22 mouse cellular contexts compared by ENCODE assay signal in the genomic region with DNA sequence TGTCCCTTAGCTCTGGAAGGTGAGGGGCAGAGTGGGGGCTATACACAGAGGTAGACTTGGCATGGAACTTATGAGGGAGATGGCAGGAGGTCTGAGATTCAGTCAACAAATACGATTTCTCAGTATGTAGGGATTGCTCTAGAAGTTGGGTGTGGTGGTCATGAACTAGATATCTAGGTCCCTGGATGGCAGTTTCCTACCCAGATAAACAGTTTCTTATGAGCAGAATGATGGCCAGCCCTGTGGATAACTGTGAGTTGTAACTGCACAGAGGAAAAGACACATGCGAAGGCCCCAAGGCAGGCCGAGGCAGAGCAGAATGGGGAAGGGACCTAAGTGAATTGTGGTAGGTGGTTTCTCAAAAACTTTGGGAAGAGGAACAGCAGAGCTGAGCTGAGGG. TPM values are rescaled to one million over a fixed set of nuclear protein-coding genes. Genes with fewer than 3 reads are reported as not detected.
A peak's percentile ranks its signal among the peaks of the same experiment; 100 is the strongest.
DNase-seq lines count a peak whose midpoint lies in the region; ATAC-seq and TF ChIP-seq lines count a peak whose summit lies in the region.
"Had no signal": no experiment of that assay in that cellular context is flagged by ENCODE, and none has a peak within 500 bp of the region (broad histone marks: within the 10 kb centered on the region; RNA-seq: fewer than 3 reads in every experiment).

No protein-coding gene starts in this region.

- no peak for ATAC-seq in heart, embryonic 12.5 days (ENCODE audit: insufficient number of reproducible peaks, low FRiP score)
- ATAC-seq in liver, embryonic 13.5 days (ENCODE audit: low read depth): peak; percentile 51
- ATAC-seq in liver, embryonic 12.5 days: no peak
- ATAC-seq: forebrain, embryonic 13.5 days; forebrain, embryonic 16.5 days had no signal

- no peak for TF ChIP-seq POLR2A in cortical plate, adult 2 months (IDR thresholded peaks at IDR 0.05; ENCODE audit: extremely low read depth, insufficient read depth, low read length)
- TF ChIP-seq POLR2A in olfactory bulb, adult 2 months (IDR thresholded peaks at IDR 0.05; ENCODE audit: insufficient read depth, low read depth, low read length): no peak

- 80% methylated on average over 3 of the region's 3 CpGs for WGBS in heart, embryonic 12.5 days
- 27% methylated on average over 3 of the region's 3 CpGs for whole genome bisulfite sequencing in liver, embryonic 13.5 days (ENCODE audit: insufficient replicate concordance)
- WGBS in liver, embryonic 12.5 days (ENCODE audit: insufficient replicate concordance): 23% methylated on average over 3 of the region's 3 CpGs
- 72% methylated on average over 3 of the region's 3 CpGs for WGBS in olfactory bulb, adult 2 months

- no peak overlapping the region for H3K27ac ChIP-seq in heart, embryonic 12.5 days (ENCODE audit: poor library complexity, severe bottlenecking)
- no peak overlapping the region for H3K27ac ChIP-seq in liver, embryonic 13.5 days
- no peak overlapping the region for H3K27ac ChIP-seq in liver, embryonic 12.5 days
- H3K27ac ChIP-seq in cortical plate, adult 2 months (ENCODE audit: insufficient read depth, low read length): 0 out of 2 replicates have a peak overlapping the region, but pooled peaks have one; percentile 70
- H3K27ac ChIP-seq in olfactory bulb, adult 2 months (ENCODE audit: insufficient read depth, low read depth, low read length): 0 out of 2 replicates have a peak overlapping the region, but pooled peaks have one; percentile 86
- H3K27ac ChIP-seq: forebrain, embryonic 10.5 days; forebrain, embryonic 13.5 days; hindbrain, embryonic 10.5 days; hindbrain, embryonic 15.5 days had no signal

- H3K4me2 ChIP-seq in heart, embryonic 12.5 days: no peak overlapping the region
- H3K4me2 ChIP-seq in liver, embryonic 13.5 days: no peak overlapping the region
- H3K4me2 ChIP-seq in liver, embryonic 12.5 days: no peak overlapping the region
- H3K4me2 ChIP-seq: forebrain, embryonic 13.5 days; hindbrain, embryonic 15.5 days had no signal

- DNase-seq in heart, postnatal 14 days: no peak
- DNase-seq in liver, embryonic 13.5 days: no peak
- DNase-seq in gastrocnemius, postnatal 25 days: no peak
- DNase-seq: adrenal gland, adult 2 months; B cell, adult 2 months; cerebellum, adult 11-12 months; cerebellum, adult 8-10 months; cerebellum, postnatal 36 days; gastrocnemius, postnatal 10 days; heart, adult 11 months; heart, postnatal 36 days had no signal

- H3K4me3 ChIP-seq in heart, embryonic 12.5 days: no peak overlapping the region
- H3K4me3 ChIP-seq in liver, embryonic 13.5 days (replicated peaks): no peak overlapping the region
- no peak overlapping the region for H3K4me3 ChIP-seq in liver, embryonic 12.5 days
- no peak overlapping the region for H3K4me3 ChIP-seq in cortical plate, adult 2 months (ENCODE audit: insufficient read depth, low read length)
- no peak overlapping the region for H3K4me3 ChIP-seq in olfactory bulb, adult 2 months (ENCODE audit: insufficient read depth, low read depth, low read length)
- H3K4me3 ChIP-seq: forebrain, embryonic 10.5 days; forebrain, embryonic 13.5 days; hindbrain, embryonic 10.5 days; hindbrain, embryonic 15.5 days had no signal

- no peaks in the 10 kb centered on the region for H3K27me3 ChIP-seq in heart, embryonic 12.5 days (replicated peaks)
- H3K27me3 ChIP-seq in liver, embryonic 13.5 days: no peaks in the 10 kb centered on the region
- no peaks in the 10 kb centered on the region for H3K27me3 ChIP-seq in liver, embryonic 12.5 days (replicated peaks)
- H3K27me3 ChIP-seq: CH12.LX; forebrain, embryonic 13.5 days; hindbrain, embryonic 15.5 days had no signal

- intact Hi-C loops in heart, postnatal 14 days (cut with DNase I): no loop called here

- no peaks in the 10 kb centered on the region for H3K9me3 ChIP-seq in heart, embryonic 12.5 days (replicated peaks)
- no peaks in the 10 kb centered on the region for H3K9me3 ChIP-seq in liver, embryonic 13.5 days (replicated peaks)
- H3K9me3 ChIP-seq in liver, embryonic 12.5 days (replicated peaks): no peaks in the 10 kb centered on the region
- H3K9me3 ChIP-seq: forebrain, embryonic 10.5 days; forebrain, embryonic 13.5 days; G1E; hindbrain, embryonic 10.5 days; hindbrain, embryonic 15.5 days had no signal

- peak overlapping the region; percentile 40; the same call in 1 of the 2 replicates for H3K9ac ChIP-seq in heart, embryonic 12.5 days
- no peak overlapping the region for H3K9ac ChIP-seq in liver, embryonic 13.5 days
- no peak overlapping the region for H3K9ac ChIP-seq in liver, embryonic 12.5 days
- H3K9ac ChIP-seq: forebrain, embryonic 13.5 days; hindbrain, embryonic 15.5 days had no signal

- peaks cover 8% of the 10 kb centered on the region for H3K36me3 ChIP-seq in heart, embryonic 12.5 days
- no peaks in the 10 kb centered on the region for H3K36me3 ChIP-seq in liver, embryonic 13.5 days
- peaks cover 7% of the 10 kb centered on the region; the same call in 1 of the 2 replicates for H3K36me3 ChIP-seq in liver, embryonic 12.5 days

- H3K4me1 ChIP-seq in heart, embryonic 12.5 days (replicated peaks): peaks cover 80% of the 10 kb centered on the region
- H3K4me1 ChIP-seq in liver, embryonic 13.5 days (replicated peaks): peaks cover 60% of the 10 kb centered on the region
- H3K4me1 ChIP-seq in liver, embryonic 12.5 days: peaks cover 66% of the 10 kb centered on the region
- H3K4me1 ChIP-seq in cortical plate, adult 2 months (ENCODE audit: control insufficient read depth, insufficient read depth, low read length): peaks cover 24% of the 10 kb centered on the region
- peaks cover 68% of the 10 kb centered on the region for H3K4me1 ChIP-seq in olfactory bulb, adult 2 months (ENCODE audit: control insufficient read depth, insufficient read depth, low read length)

- no peak for TF ChIP-seq CTCF in cortical plate, adult 2 months (IDR thresholded peaks at IDR 0.05; ENCODE audit: extremely low read depth, insufficient read depth, low read length)
- TF ChIP-seq CTCF in olfactory bulb, adult 2 months (IDR thresholded peaks at IDR 0.05; ENCODE audit: insufficient read depth, low read depth, low read length): no peak

RNA-seq across cellular contexts. Expression of gene Adgrl1, which starts 14.3 kb away (rescaled TPM):
- polyA plus RNA-seq in heart, embryonic 12.5 days (2016; fragmentation: Nextera tagmentation; extraction: Ambion mirVana): 11.2 and 11.4 TPM in 2 replicates
- total RNA-seq in heart, postnatal 14 days (2021): 10 to 100 TPM; 21.1 to 21.6 TPM
- 1.5 and 1.7 TPM in 2 replicates for polyA plus RNA-seq in liver, embryonic 13.5 days (2015; fragmentation: Nextera tagmentation; extraction: Ambion mirVana)
- 4.9 and 5.3 TPM in 2 replicates for polyA plus RNA-seq in liver, embryonic 12.5 days (2016; fragmentation: Nextera tagmentation; extraction: Ambion mirVana)
- 236 and 241 TPM in 2 replicates for polyA plus RNA-seq in cortical plate, adult 2 months (2012; rRNA removed)
- 113 TPM in 1 of 2 replicates, not detected in the other for polyA plus RNA-seq in olfactory bulb, adult 2 months (2012; ENCODE audit: insufficient read depth, insufficient read length, low replicate concordance, missing spikeins)
- 10 to 100 TPM; 23.7 to 26.0 TPM for total RNA-seq in gastrocnemius, postnatal 25 days (2021)

RNA-seq across cellular contexts. Expression of gene Gm10644, which starts 40.8 kb away (rescaled TPM):
- polyA plus RNA-seq in heart, embryonic 12.5 days (2016; fragmentation: Nextera tagmentation; extraction: Ambion mirVana): 0.34 and 0.40 TPM in 2 replicates
- total RNA-seq in heart, postnatal 14 days (2021): under 1 TPM; 0.22 to 0.91 TPM
- 0.18 and 0.22 TPM in 2 replicates for polyA plus RNA-seq in liver, embryonic 13.5 days (2015; fragmentation: Nextera tagmentation; extraction: Ambion mirVana)
- 0.15 and 0.16 TPM in 2 replicates for polyA plus RNA-seq in liver, embryonic 12.5 days (2016; fragmentation: Nextera tagmentation; extraction: Ambion mirVana)
- polyA plus RNA-seq in cortical plate, adult 2 months (2012; rRNA removed): 0.52 and 0.62 TPM in 2 replicates
- polyA plus RNA-seq in olfactory bulb, adult 2 months (2012; ENCODE audit: insufficient read depth, insufficient read length, low replicate concordance, missing spikeins): not detected in 2 replicates
- under 1 TPM; 0.24 to 0.26 TPM for total RNA-seq in gastrocnemius, postnatal 25 days (2021)

RNA-seq across cellular contexts. Expression of gene Asf1b, which starts 41.1 kb away (rescaled TPM):
- polyA plus RNA-seq in heart, embryonic 12.5 days (2016; fragmentation: Nextera tagmentation; extraction: Ambion mirVana): 55.0 and 58.3 TPM in 2 replicates
- total RNA-seq in heart, postnatal 14 days (2021): 1 to 10 TPM; 2.8 to 4.4 TPM
- polyA plus RNA-seq in liver, embryonic 13.5 days (2015; fragmentation: Nextera tagmentation; extraction: Ambion mirVana): 114 and 126 TPM in 2 replicates
- polyA plus RNA-seq in liver, embryonic 12.5 days (2016; fragmentation: Nextera tagmentation; extraction: Ambion mirVana): 113 and 116 TPM in 2 replicates
- 1.2 and 1.4 TPM in 2 replicates for polyA plus RNA-seq in cortical plate, adult 2 months (2012; rRNA removed)
- not detected in 2 replicates for polyA plus RNA-seq in olfactory bulb, adult 2 months (2012; ENCODE audit: insufficient read depth, insufficient read length, low replicate concordance, missing spikeins)
- total RNA-seq in gastrocnemius, postnatal 25 days (2021): under 1 TPM; 0.54 to 0.96 TPM

RNA-seq across cellular contexts. Expression of gene Prkaca, which starts 58.6 kb away (rescaled TPM):
- 216 and 234 TPM in 2 replicates for polyA plus RNA-seq in heart, embryonic 12.5 days (2016; fragmentation: Nextera tagmentation; extraction: Ambion mirVana)
- total RNA-seq in heart, postnatal 14 days (2021): 100 to 1,000 TPM; 386 to 395 TPM
- 50.5 and 52.3 TPM in 2 replicates for polyA plus RNA-seq in liver, embryonic 13.5 days (2015; fragmentation: Nextera tagmentation; extraction: Ambion mirVana)
- polyA plus RNA-seq in liver, embryonic 12.5 days (2016; fragmentation: Nextera tagmentation; extraction: Ambion mirVana): 81.1 and 82.0 TPM in 2 replicates
- polyA plus RNA-seq in cortical plate, adult 2 months (2012; rRNA removed): 181 and 183 TPM in 2 replicates
- 203 TPM in 1 of 2 replicates, not detected in the other for polyA plus RNA-seq in olfactory bulb, adult 2 months (2012; ENCODE audit: insufficient read depth, insufficient read length, low replicate concordance, missing spikeins)
- 100 to 1,000 TPM; 163 to 177 TPM for total RNA-seq in gastrocnemius, postnatal 25 days (2021)

Comparison
In these comparisons a context has a peak if more than half of its experiments do, and no peak if none do; other contexts are left out.
1. H3K27ac ChIP-seq: peak in cortical plate, adult 2 months (single experiment) and olfactory bulb, adult 2 months (single experiment); none in heart, embryonic 12.5 days (single experiment), liver, embryonic 13.5 days (single experiment) and liver, embryonic 12.5 days (single experiment).
2. RNA of gene Asf1b, which starts 41.1 kb away (polyA plus RNA-seq): 113 to 116 TPM in liver, embryonic 12.5 days, 114 to 126 TPM in liver, embryonic 13.5 days and 55.0 to 58.3 TPM in heart, embryonic 12.5 days; 1.2 to 1.4 TPM in cortical plate, adult 2 months and not detected in olfactory bulb, adult 2 months; every median in the first group is over 10 times any median in the second.